Comparison of ENCODE assay signal across 8 mouse cellular contexts in the genomic region with DNA sequence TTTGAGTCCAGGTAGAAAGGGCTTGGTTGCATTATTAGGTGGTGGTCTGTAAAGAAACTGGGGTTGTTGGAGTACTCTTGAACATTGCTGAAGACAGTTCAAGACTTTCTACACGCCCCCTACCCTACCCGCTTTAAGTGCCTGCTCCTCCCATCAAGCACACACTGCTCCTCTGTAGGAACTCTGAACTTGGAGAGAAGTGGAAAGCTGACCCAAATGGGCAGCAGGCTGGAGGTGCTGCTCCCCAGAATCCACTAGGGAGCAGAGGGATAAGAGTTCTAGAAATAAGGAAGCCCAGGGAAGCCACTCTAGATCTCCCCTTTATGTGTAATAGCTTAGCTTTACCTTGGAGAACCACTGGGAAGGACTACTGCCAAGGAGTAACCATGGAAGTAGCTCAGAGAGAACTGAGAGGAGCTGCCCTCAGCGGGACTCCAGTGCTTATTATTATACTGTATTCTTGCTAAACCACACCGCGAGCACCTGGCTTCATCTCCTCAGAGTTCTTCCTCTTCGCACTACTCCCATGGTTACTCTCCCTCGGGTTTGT. TPM values are rescaled to one million over a fixed set of nuclear protein-coding genes. Genes with fewer than 3 reads are reported as not detected.
DNase-seq lines count a peak whose midpoint lies in the region; ATAC-seq and TF ChIP-seq lines count a peak whose summit lies in the region.

No protein-coding gene starts in this region.

- H3K79me2 ChIP-seq in CH12.LX (replicated peaks; ENCODE audit: control insufficient read depth, extremely low read depth, insufficient read depth, poor library complexity, severe bottlenecking) = no peaks in the 10 kb centered on the region

- TF ChIP-seq POLR2A in CH12.LX (IDR thresholded peaks at IDR 0.05; ENCODE audit: low read depth, low read length) = no peak
- TF ChIP-seq POLR2A in olfactory bulb, adult 2 months (IDR thresholded peaks at IDR 0.05; ENCODE audit: insufficient read depth, low read depth, low read length) = no peak

- peaks cover 4 to 21% of the 10 kb centered on the region in 2 experiments; a peak in 2 of 4 replicates for H3K4me1 ChIP-seq in CH12.LX (ENCODE audit: control insufficient read depth in 1 of 2, insufficient read depth in 2 of 2)
- peaks cover 11% of the 10 kb centered on the region for H3K4me1 ChIP-seq in heart, embryonic 11.5 days (ENCODE audit: control insufficient read depth, insufficient read depth, low read length)
- H3K4me1 ChIP-seq in limb, embryonic 13.5 days = peaks cover 28% of the 10 kb centered on the region
- H3K4me1 ChIP-seq in olfactory bulb, adult 2 months (ENCODE audit: control insufficient read depth, insufficient read depth, low read length) = peaks cover 7% of the 10 kb centered on the region

- H3K4me2 ChIP-seq in CH12.LX (ENCODE audit: insufficient read depth, low read depth, poor library complexity, severe bottlenecking) = peak overlapping the region; percentile 89
- peak overlapping the region; percentile 65 for H3K4me2 ChIP-seq in heart, embryonic 11.5 days
- H3K4me2 ChIP-seq in limb, embryonic 13.5 days (replicated peaks) = peak overlapping the region; percentile 80

- no peak for TF ChIP-seq EP300 in CH12.LX (IDR thresholded peaks at IDR 0.05; ENCODE audit: low read length)

- H3K27ac ChIP-seq in CH12.LX (ENCODE audit: insufficient read depth, low read depth) = no peak overlapping the region
- H3K27ac ChIP-seq in heart, embryonic 11.5 days (ENCODE audit: low read depth, low read length) = peak overlapping the region; percentile 95
- H3K27ac ChIP-seq in limb, embryonic 13.5 days = peak overlapping the region; percentile 91
- no peak overlapping the region for H3K27ac ChIP-seq in olfactory bulb, adult 2 months (ENCODE audit: insufficient read depth, low read depth, low read length)

- no peak for TF ChIP-seq CTCF in CH12.LX (conservative IDR thresholded peaks at IDR 0.05 in 1 of 2, IDR thresholded peaks at IDR 0.05 in 1 of 2; ENCODE audit: low read depth in 2 of 2, low read length in 2 of 2)
- TF ChIP-seq CTCF in olfactory bulb, adult 2 months (IDR thresholded peaks at IDR 0.05; ENCODE audit: insufficient read depth, low read depth, low read length) = no peak

- dilution Hi-C loops in CH12.LX (cut with MboI; ENCODE audit: extremely low pct_ligation_motif_present, extremely low pct_unique_long_range_greater_than_20kb, low sequenced_read_pairs) = no loop called here

- no peak for DNase-seq in CH12.LX (ENCODE audit: extremely low read depth)
- peak; percentile 33 for DNase-seq in Muller cell, postnatal 12 days (ENCODE audit: inconsistent ontology term)
- DNase-seq in ovary, adult 18-20 months (ENCODE audit: low spot score) = no peak
- no peak for DNase-seq in spleen, postnatal 10 days (ENCODE audit: low spot score in 2 of 2)
- no peak for DNase-seq in frontal cortex, postnatal 25 days (ENCODE audit: low spot score in 2 of 2)

- H3K4me3 ChIP-seq in CH12.LX (replicated peaks in 1 of 3; ENCODE audit: low read depth in 2 of 3, low read length in 2 of 3, poor library complexity in 1 of 3) = peak overlapping the region; percentile 26 to 78 (median 32)
- H3K4me3 ChIP-seq in heart, embryonic 11.5 days (ENCODE audit: low read depth, low read length) = peak overlapping the region; percentile 90
- H3K4me3 ChIP-seq in limb, embryonic 13.5 days = peak overlapping the region; percentile 79
- H3K4me3 ChIP-seq in olfactory bulb, adult 2 months (ENCODE audit: insufficient read depth, low read depth, low read length) = peak overlapping the region; percentile 87

- peaks cover 2% of the 10 kb centered on the region for H3K9me3 ChIP-seq in CH12.LX (replicated peaks; ENCODE audit: low read length)
- H3K9me3 ChIP-seq in heart, embryonic 11.5 days (replicated peaks; ENCODE audit: control insufficient read depth, low read length) = no peaks in the 10 kb centered on the region
- no peaks in the 10 kb centered on the region for H3K9me3 ChIP-seq in limb, embryonic 13.5 days

- no peaks in the 10 kb centered on the region for H3K36me3 ChIP-seq in CH12.LX (replicated peaks in 1 of 2; ENCODE audit: control insufficient read depth in 1 of 2, insufficient read depth in 1 of 2, low read length in 1 of 2)
- no peaks in the 10 kb centered on the region for H3K36me3 ChIP-seq in heart, embryonic 11.5 days (ENCODE audit: control insufficient read depth, insufficient read depth, low read length)
- no peaks in the 10 kb centered on the region for H3K36me3 ChIP-seq in limb, embryonic 13.5 days

- in situ Hi-C loops in CH12.LX (cut with MboI; ENCODE audit: low pct_ligation_motif_present, low pct_unique_long_range_greater_than_20kb, low sequenced_read_pairs) = loop anchor here (10.0 kb wide), 1 partner anchor 63 kb away; no protein-coding TSS in a partner anchor

- 10% methylated on average over 7 of the region's 7 CpGs for WGBS in heart, embryonic 11.5 days (ENCODE audit: insufficient replicate concordance)
- 13% methylated on average over 7 of the region's 7 CpGs for WGBS in limb, embryonic 13.5 days
- 19% methylated on average over 7 of the region's 7 CpGs for WGBS in olfactory bulb, adult 2 months

- ATAC-seq in heart, embryonic 11.5 days (replicated peaks; ENCODE audit: insufficient number of reproducible peaks, low FRiP score, low TSS enrichment) = 0 out of 2 replicates have a peak, but pooled peaks have one; percentile 37
- ATAC-seq in limb, embryonic 13.5 days (ENCODE audit: low FRiP score, low read depth) = peak; percentile 57

- peaks cover 65% of the 10 kb centered on the region for H3K27me3 ChIP-seq in CH12.LX (replicated peaks)
- no peaks in the 10 kb centered on the region for H3K27me3 ChIP-seq in heart, embryonic 11.5 days (ENCODE audit: control insufficient read depth, insufficient read depth, low read length)
- H3K27me3 ChIP-seq in limb, embryonic 13.5 days = peaks cover 8% of the 10 kb centered on the region

- TF ChIP-seq RAD21 in CH12.LX (IDR thresholded peaks at IDR 0.05; ENCODE audit: low read depth, low read length) = no peak

- peak overlapping the region; percentile 80; the same call in 1 of the 2 replicates for H3K9ac ChIP-seq in CH12.LX (ENCODE audit: insufficient read depth, low read depth)
- H3K9ac ChIP-seq in heart, embryonic 11.5 days (ENCODE audit: low read depth, low read length) = peak overlapping the region; percentile 97
- peak overlapping the region; percentile 93 for H3K9ac ChIP-seq in limb, embryonic 13.5 days

TF ChIP-seq in CH12.LX, 34 proteins besides CTCF, POLR2A, EP300 and RAD21:
- no peak for TF ChIP-seq CHD1 (IDR thresholded peaks at IDR 0.05; ENCODE audit: low read depth, low read length)
- no peak for TF ChIP-seq CHD2 (IDR thresholded peaks at IDR 0.05; ENCODE audit: low read length)
- no peak for TF ChIP-seq TBP (conservative IDR thresholded peaks at IDR 0.05; ENCODE audit: low read depth, low read length)
- TF ChIP-seq ZKSCAN1 (IDR thresholded peaks at IDR 0.05; ENCODE audit: borderline replicate concordance, low read depth, low read length) = no peak
- TF ChIP-seq MEF2A (IDR thresholded peaks at IDR 0.05; ENCODE audit: borderline replicate concordance, low read depth, low read length) = no peak
- no peak for TF ChIP-seq E2F4 (IDR thresholded peaks at IDR 0.05; ENCODE audit: insufficient replicate concordance, low read depth, low read length)
- TF ChIP-seq MAZ (IDR thresholded peaks at IDR 0.05; ENCODE audit: low read depth, low read length) = no peak
- TF ChIP-seq ELF1 (IDR thresholded peaks at IDR 0.05; ENCODE audit: low read depth, low read length) = no peak
- no peak for TF ChIP-seq IRF4 (IDR thresholded peaks at IDR 0.05; ENCODE audit: low read depth, low read length)
- no peak for TF ChIP-seq JUND (conservative IDR thresholded peaks at IDR 0.05; ENCODE audit: low read depth, low read length)
- TF ChIP-seq TCF12 (IDR thresholded peaks at IDR 0.05; ENCODE audit: low read depth, low read length) = no peak
- no peak for TF ChIP-seq MYC (IDR thresholded peaks at IDR 0.05; ENCODE audit: low read depth, low read length)
- no peak for TF ChIP-seq KAT2A (IDR thresholded peaks at IDR 0.05; ENCODE audit: insufficient replicate concordance, low read length)
- no peak for TF ChIP-seq PAX5 (IDR thresholded peaks at IDR 0.05; ENCODE audit: low read length)
TF ChIP-seq in CH12.LX: peak in this region for 0.

RNA-seq across cellular contexts. Expression of a gene that starts 0.7 kb away (rescaled TPM):
- total RNA-seq in CH12.LX (2012; rRNA removed) = 3.0 and 3.5 TPM in 2 replicates
- total RNA-seq in CH12.LX (2014; rRNA removed) = 1.7 and 2.2 TPM in 2 replicates
- 5.1 and 5.8 TPM in 2 replicates for polyA plus RNA-seq in CH12.LX (2012; ENCODE audit: insufficient read length, low read depth)
- polyA plus RNA-seq in heart, embryonic 11.5 days (2014; fragmentation: Nextera tagmentation; extraction: Ambion mirVana) = 10.4 and 13.0 TPM in 2 replicates
- 6.1 and 7.6 TPM in 2 replicates for polyA plus RNA-seq in limb, embryonic 13.5 days (2015; fragmentation: Nextera tagmentation; extraction: Ambion mirVana)
- polyA plus RNA-seq in olfactory bulb, adult 2 months (2012; ENCODE audit: insufficient read depth, insufficient read length, low replicate concordance, missing spikeins) = not detected in 2 replicates

RNA-seq across cellular contexts. Expression of a gene that starts 8.9 kb away (rescaled TPM):
- total RNA-seq in CH12.LX (2012; rRNA removed) = 81.9 and 89.2 TPM in 2 replicates
- 173 and 174 TPM in 2 replicates for total RNA-seq in CH12.LX (2014; rRNA removed)
- 97.3 and 120 TPM in 2 replicates for polyA plus RNA-seq in CH12.LX (2012; ENCODE audit: insufficient read length, low read depth)
- 110 TPM in 2 replicates for polyA plus RNA-seq in heart, embryonic 11.5 days (2014; fragmentation: Nextera tagmentation; extraction: Ambion mirVana)
- 129 and 136 TPM in 2 replicates for polyA plus RNA-seq in limb, embryonic 13.5 days (2015; fragmentation: Nextera tagmentation; extraction: Ambion mirVana)
- not detected in 2 replicates for polyA plus RNA-seq in olfactory bulb, adult 2 months (2012; ENCODE audit: insufficient read depth, insufficient read length, low replicate concordance, missing spikeins)

Comparison
In these comparisons a context has a peak if more than half of its experiments do, and no peak if none do; other contexts are left out.
1. H3K27ac ChIP-seq: peak in heart, embryonic 11.5 days (single experiment) and limb, embryonic 13.5 days (single experiment); none in CH12.LX (single experiment) and olfactory bulb, adult 2 months (single experiment).
2. H3K4me3 ChIP-seq: peak in every context shown above with its lines; median percentile 90 in heart, embryonic 11.5 days; 87 in olfactory bulb, adult 2 months; 79 in limb, embryonic 13.5 days; 32 in CH12.LX.
3. Peak in every context shown above with its lines, with median percentiles within 50 percentile points of each other: H3K4me2 ChIP-seq and H3K9ac ChIP-seq.